Mouse (Mus musculus) ES-E14 (cell line): Measurements from ENCODE around the gene Pop7. TPM values are rescaled to one million over a fixed set of nuclear protein-coding genes. Genes with fewer than 3 reads are reported as not detected.

Experiments used
- DNase-seq: peaks from one replicate; pipeline ENCODE4 v3.0.0-alpha.2; 2013; ENCODE audit warnings: low read depth, low spot score
- H3K27ac ChIP-seq: 2 replicates; pipeline ENCODE4 v1.5.1; 2012; ENCODE audit warnings: low read depth, mild to moderate bottlenecking, low read length, moderate library complexity, mixed read lengths; ENCODE audit not compliant: poor library complexity, insufficient read depth, severe bottlenecking
- H3K36me3 ChIP-seq: 2 replicates; pipeline ENCODE4 v1.6.1; 2012; ENCODE audit warnings: mild to moderate bottlenecking, low read length, moderate library complexity, mixed read lengths; ENCODE audit not compliant: control insufficient read depth, poor library complexity, insufficient read depth, severe bottlenecking
- H3K4me1 ChIP-seq, 2 experiments: fragments of 150-350 bp in 1 of 2; sonication (generic) in 1 of 2; 2 replicates each; pipeline ENCODE4 v1.6.1; 2012; ENCODE audit warnings: low read length in 2 of 2, mild to moderate bottlenecking in 1 of 2, mixed read lengths in 1 of 2; ENCODE audit not compliant: control insufficient read depth in 2 of 2, insufficient read depth in 2 of 2, poor library complexity in 1 of 2
- H3K4me3 ChIP-seq, 2 experiments: fragments of 150-350 bp in 1 of 2; sonication (generic) in 1 of 2; 2 replicates each; pipeline ENCODE4 v1.5.1; 2012; ENCODE audit warnings: low read length in 2 of 2, low read depth in 1 of 2, mild to moderate bottlenecking in 1 of 2, mixed read lengths in 1 of 2; ENCODE audit not compliant: insufficient read depth in 1 of 2, poor library complexity in 1 of 2, severe bottlenecking in 1 of 2
- H3K9ac ChIP-seq: 2 replicates; pipeline ENCODE4 v1.6.1; 2012; ENCODE audit warnings: low read depth, mild to moderate bottlenecking, low read length, mixed read lengths; ENCODE audit not compliant: poor library complexity, insufficient read depth, severe bottlenecking
- H3K9me3 ChIP-seq: fragments of 150-350 bp; sonication (generic); 2 replicates; pipeline ENCODE4 v1.6.1; 2012; ENCODE audit warnings: low read depth, mild to moderate bottlenecking, low read length; ENCODE audit not compliant: control insufficient read depth, insufficient read depth
- CHD2 ChIP-seq: IDR thresholded peaks from 2 replicates; pipeline ENCODE4 v1.6.1; 2014; ENCODE audit warnings: mild to moderate bottlenecking, low read depth, low read length, inconsistent platforms
- HCFC1 ChIP-seq: IDR thresholded peaks from 2 replicates; pipeline ENCODE4 v1.6.1; 2012; ENCODE audit warnings: low read length, inconsistent platforms, borderline replicate concordance; ENCODE audit not compliant: insufficient read depth
- MAFK ChIP-seq: IDR thresholded peaks from 2 replicates; pipeline ENCODE4 v1.6.1; 2014; ENCODE audit warnings: mild to moderate bottlenecking, low read depth, low read length, inconsistent platforms; ENCODE audit not compliant: insufficient read depth
- ZC3H11A ChIP-seq: IDR thresholded peaks from 2 replicates; pipeline ENCODE4 v1.6.1; 2012; ENCODE audit warnings: low read depth, mild to moderate bottlenecking, inconsistent platforms, low read length, borderline replicate concordance
- ZNF384 ChIP-seq: IDR thresholded peaks from 2 replicates; pipeline ENCODE4 v1.6.1; 2012; ENCODE audit warnings: low read depth, low read length, inconsistent platforms
- in situ Hi-C, 2 experiments: fragments of 600-800 bp; cut with MboI; formaldehyde crosslinking; loops; one replicate each; pipeline ENCODE4 v1.15.1; 2025; ENCODE audit warnings: low sequenced_read_pairs in 2 of 2, inconsistent platforms in 1 of 2; ENCODE audit not compliant: unreplicated experiment in 2 of 2
- total RNA-seq: library from RNA; depleted of rRNA; stranded (reverse); fragments of 300-350 nt; gene quantifications from 2 replicates; pipeline ENCODE4 v1.2.3, GENCODE M21; 2012

The Pop7 gene
- total RNA-seq, 1 experiment, result 41.7 TPM

GRCm38 (mm10) chr5:137541768-137542540 lies 39.6 kb upstream of the Pop7 start:
- no peak overlapping the region for H3K27ac ChIP-seq
- no peak for TF ChIP-seq CHD2
- TF ChIP-seq MAFK, result no peak
- TF ChIP-seq ZC3H11A, result no peak
- no peak for TF ChIP-seq HCFC1
- no peaks in the 10 kb centered on the region for H3K4me1 ChIP-seq
- H3K4me3 ChIP-seq, result no peak overlapping the region
- DNase-seq, result no peak
- H3K9ac ChIP-seq, result no peak overlapping the region
- in situ Hi-C loops, result no loop called here
- no peaks in the 10 kb centered on the region for H3K36me3 ChIP-seq
- H3K9me3 ChIP-seq, result no peaks in the 10 kb centered on the region

GRCm38 (mm10) chr5:137540991-137541390 lies 38.7 kb upstream of the Pop7 start:
- Histone ChIP-seq H3K9me3 (no peaks in the 10 kb centered on the region), H3K4me3 (no peak overlapping the region), H3K4me1 (no peaks in the 10 kb centered on the region), H3K36me3 (no peaks in the 10 kb centered on the region), H3K27ac (no peak overlapping the region), H3K9ac (no peak overlapping the region)
- in situ Hi-C loops, result no loop called here
- DNase-seq, result no peak
- TF ChIP-seq ZC3H11A (no peak), MAFK (no peak), HCFC1 (no peak), ZNF384 (no peak), CHD2 (no peak)

GRCm38 (mm10) chr5:137539291-137539801 lies 37.0 kb upstream of the Pop7 start:
- TF ChIP-seq HCFC1 (no peak), MAFK (no peak), ZNF384 (no peak), CHD2 (no peak), ZC3H11A (no peak)
- Histone ChIP-seq H3K9ac (no peak overlapping the region), H3K4me1 (no peaks in the 10 kb centered on the region), H3K36me3 (no peaks in the 10 kb centered on the region), H3K27ac (no peak overlapping the region), H3K9me3 (no peaks in the 10 kb centered on the region), H3K4me3 (no peak overlapping the region)
- no peak for DNase-seq
- in situ Hi-C loops, result no loop called here

GRCm38 (mm10) chr5:137537461-137537860 lies 35.1 kb upstream of the Pop7 start:
- no peak for DNase-seq
- H3K4me1 ChIP-seq, result no peaks in the 10 kb centered on the region
- TF ChIP-seq MAFK (no peak), ZNF384 (no peak), HCFC1 (no peak), CHD2 (no peak), ZC3H11A (no peak)
- H3K36me3 ChIP-seq, result no peaks in the 10 kb centered on the region
- H3K9ac ChIP-seq, result no peak overlapping the region
- H3K27ac ChIP-seq, result no peak overlapping the region
- in situ Hi-C loops, result no loop called here
- no peaks in the 10 kb centered on the region for H3K9me3 ChIP-seq
- H3K4me3 ChIP-seq, result no peak overlapping the region

GRCm38 (mm10) chr5:137535318-137535717 lies 33.0 kb upstream of the Pop7 start:
- peaks cover 0 to 3% of the 10 kb centered on the region in 2 experiments; a peak in 1 of 4 replicates for H3K4me1 ChIP-seq
- H3K36me3 ChIP-seq, result no peaks in the 10 kb centered on the region
- no peak overlapping the region for H3K9ac ChIP-seq
- TF ChIP-seq MAFK (no peak), CHD2 (no peak), ZC3H11A (no peak), ZNF384 (no peak), HCFC1 (no peak)
- H3K4me3 ChIP-seq, result no peak overlapping the region
- in situ Hi-C loops, result no loop called here
- no peak for DNase-seq
- H3K9me3 ChIP-seq, result no peaks in the 10 kb centered on the region
- H3K27ac ChIP-seq, result no peak overlapping the region
